Mouse (Mus musculus) kidney, embryonic 16.5 days (tissue): ENCODE results near the gene Siae. TPM values are rescaled to one million over a fixed set of nuclear protein-coding genes. Genes with fewer than 3 reads are reported as not detected.

Source experiments
- ATAC-seq: fragments of 200-750 bp; cut with Nextera tagmentation; 2 replicates; pipeline ENCODE4 v1.8.0; 2017; ENCODE audit warnings: moderate TSS enrichment; ENCODE audit not compliant: low FRiP score, low TSS enrichment
- H3K27ac ChIP-seq: fragments of 300-500 bp; sonication (generic); 2 replicates; pipeline ENCODE4 v1.5.1; 2014; ENCODE audit warnings: low read length
- H3K27me3 ChIP-seq: fragments of 300-500 bp; sonication (generic); 2 replicates; pipeline ENCODE4 v1.6.1; 2014; ENCODE audit warnings: low read length, control low read depth, mixed read lengths; ENCODE audit not compliant: insufficient read depth
- H3K36me3 ChIP-seq: fragments of 300-500 bp; sonication (generic); 2 replicates; pipeline ENCODE4 v1.6.1; 2014; ENCODE audit warnings: low read length, control low read depth, mixed read lengths; ENCODE audit not compliant: insufficient read depth
- H3K4me1 ChIP-seq: fragments of 300-500 bp; sonication (generic); 2 replicates; pipeline ENCODE4 v1.6.1; 2014; ENCODE audit warnings: low read length, control low read depth, mixed read lengths; ENCODE audit not compliant: insufficient read depth
- H3K4me2 ChIP-seq: fragments of 300-500 bp; sonication (generic); replicated peaks from 2 replicates; pipeline ENCODE4 v1.6.1; 2014; ENCODE audit warnings: low read depth, low read length
- H3K4me3 ChIP-seq: fragments of 300-500 bp; sonication (generic); 2 replicates; pipeline ENCODE4 v1.5.1; 2014; ENCODE audit warnings: mild to moderate bottlenecking, low read length
- H3K9ac ChIP-seq: fragments of 300-500 bp; sonication (generic); replicated peaks from 2 replicates; pipeline ENCODE4 v1.6.1; 2014; ENCODE audit warnings: low read length
- H3K9me3 ChIP-seq: fragments of 300-500 bp; sonication (generic); 2 replicates; pipeline ENCODE4 v1.6.1; 2016; ENCODE audit warnings: low read length, control low read depth
- WGBS: fragments of 180-500 bp; shearing (Covaris S2); extraction: QIAGEN DNeasy Blood & Tissue Kit; methylation state at CpG from one replicate; pipeline ENCODE4 v1.1.7; 2014; 5-methylcytosine and 5-hydroxymethylcytosine counted together
- polyA plus RNA-seq: library from polyadenylated mRNA; unstranded; fragments of >200 nt; fragmentation: Nextera tagmentation; extraction: Ambion mirVana; gene quantifications from 2 replicates; pipeline ENCODE4 v1.2.1, GENCODE M21; 2015

Siae gene
- polyA plus RNA-seq, 1 experiment from 2014 or later, result 13.6 TPM

DNA sequence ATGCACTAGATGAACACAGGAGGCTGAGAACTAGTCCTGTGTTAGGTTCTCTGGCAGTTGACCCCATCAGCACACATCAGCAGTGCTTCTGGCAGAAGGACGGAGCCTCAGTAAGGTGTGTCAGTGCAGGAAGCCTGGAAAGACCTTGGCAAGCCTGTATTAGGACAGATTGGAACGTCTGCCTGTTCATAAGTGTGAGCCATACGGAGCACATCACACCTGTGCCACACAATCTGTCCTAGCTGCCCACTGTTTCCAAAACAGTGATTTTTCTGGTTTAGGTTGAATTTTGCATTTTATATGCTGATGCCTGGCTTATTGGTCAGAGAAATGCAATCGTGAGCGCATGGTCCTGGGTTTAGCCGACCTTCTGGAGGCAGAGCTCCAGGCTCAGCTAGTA lies 65.8 kb downstream of the Siae start:
- no peak overlapping the region for H3K9ac ChIP-seq
- no peaks in the 10 kb centered on the region for H3K36me3 ChIP-seq
- no peaks in the 10 kb centered on the region for H3K9me3 ChIP-seq
- 0 out of 2 replicates have a peak, but pooled peaks cover 3% of the 10 kb centered on the region for H3K27me3 ChIP-seq
- no peaks in the 10 kb centered on the region for H3K4me1 ChIP-seq
- H3K27ac ChIP-seq, result no peak overlapping the region
- H3K4me2 ChIP-seq, result no peak overlapping the region
- no peak overlapping the region for H3K4me3 ChIP-seq
- ATAC-seq, result no peak
- WGBS, result 83% methylated on average over 6 of the region's 6 CpGs

DNA sequence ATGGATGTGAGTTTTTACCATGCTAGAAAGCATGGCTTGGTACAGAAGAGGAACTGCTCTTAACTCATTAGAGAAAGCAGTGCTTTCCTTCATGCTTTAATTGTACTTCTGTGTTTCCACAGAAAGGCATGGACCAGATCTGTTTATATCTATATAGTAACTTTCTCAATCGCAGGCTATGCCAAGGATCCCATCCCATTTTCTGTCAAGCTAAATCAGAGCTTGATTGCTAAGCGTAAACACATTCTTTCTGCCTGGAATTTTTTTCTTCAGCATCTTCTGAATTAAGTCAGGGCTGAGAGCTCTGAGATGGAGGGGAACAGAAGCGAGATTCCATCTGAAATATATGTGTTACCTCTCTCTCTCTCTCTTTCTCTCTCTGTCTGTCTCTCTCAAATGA lies 68.5 kb downstream of the Siae start:
- no peaks in the 10 kb centered on the region for H3K4me1 ChIP-seq
- 87% methylated on average over 3 of the region's 3 CpGs for WGBS
- no peaks in the 10 kb centered on the region for H3K9me3 ChIP-seq
- H3K27ac ChIP-seq, result no peak overlapping the region
- no peak overlapping the region for H3K4me3 ChIP-seq
- no peak for ATAC-seq
- no peaks in the 10 kb centered on the region for H3K36me3 ChIP-seq
- 0 out of 2 replicates have a peak, but pooled peaks cover 3% of the 10 kb centered on the region for H3K27me3 ChIP-seq
- H3K9ac ChIP-seq, result no peak overlapping the region
- H3K4me2 ChIP-seq, result no peak overlapping the region

DNA sequence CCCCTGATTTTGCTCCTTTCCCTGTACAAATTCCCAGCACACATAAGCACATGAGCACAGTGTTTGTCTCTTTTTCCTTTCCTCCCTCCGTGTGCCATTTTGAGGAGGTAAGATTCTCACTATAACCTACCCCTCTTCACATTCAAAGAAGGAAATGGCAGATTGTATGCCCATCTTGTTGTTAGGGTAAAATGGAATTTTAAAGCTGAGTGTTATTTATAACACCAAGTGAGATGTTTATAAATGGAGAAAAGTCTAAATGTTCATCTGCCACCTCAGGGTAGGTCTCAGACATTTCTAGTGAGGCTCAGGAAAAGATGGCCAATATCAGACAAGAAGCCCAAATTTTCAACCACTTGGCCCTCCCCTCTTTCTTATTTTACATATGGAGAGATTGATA lies 69.0 kb downstream of the Siae start:
- no peaks in the 10 kb centered on the region for H3K4me1 ChIP-seq
- no peaks in the 10 kb centered on the region for H3K36me3 ChIP-seq
- no peak overlapping the region for H3K27ac ChIP-seq
- no peak overlapping the region for H3K9ac ChIP-seq
- ATAC-seq, result no peak
- no peak overlapping the region for H3K4me3 ChIP-seq
- 0 out of 2 replicates have a peak, but pooled peaks cover 3% of the 10 kb centered on the region for H3K27me3 ChIP-seq
- H3K4me2 ChIP-seq, result no peak overlapping the region
- no peaks in the 10 kb centered on the region for H3K9me3 ChIP-seq
- 94% methylated on average over 1 of the region's 1 CpGs for WGBS

DNA sequence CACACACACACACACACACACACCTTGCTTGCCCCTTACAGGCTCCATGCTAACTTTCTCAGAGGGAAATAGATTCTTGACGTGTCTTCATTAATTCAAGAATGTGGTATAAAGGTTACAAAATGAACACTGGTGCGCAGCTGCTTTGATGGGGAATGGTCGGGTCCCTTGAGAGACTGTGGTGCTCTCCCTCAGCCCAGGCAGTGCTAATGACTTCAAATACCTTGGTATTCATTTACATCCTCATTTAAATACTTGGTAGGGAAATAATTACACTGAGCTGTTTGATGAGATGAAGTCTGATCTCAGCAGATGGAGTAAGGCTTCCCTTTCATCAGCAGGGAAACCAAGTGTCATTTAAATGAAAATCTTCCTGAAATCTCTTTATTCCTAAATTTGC lies 69.6 kb downstream of the Siae start:
- Histone ChIP-seq H3K27me3 (0 out of 2 replicates have a peak, but pooled peaks cover 3% of the 10 kb centered on the region), H3K4me2 (no peak overlapping the region), H3K36me3 (no peaks in the 10 kb centered on the region), H3K27ac (no peak overlapping the region), H3K4me1 (no peaks in the 10 kb centered on the region), H3K9me3 (no peaks in the 10 kb centered on the region), H3K9ac (no peak overlapping the region), H3K4me3 (no peak overlapping the region)
- WGBS, result 40% methylated on average over 3 of the region's 3 CpGs
- no peak for ATAC-seq

DNA sequence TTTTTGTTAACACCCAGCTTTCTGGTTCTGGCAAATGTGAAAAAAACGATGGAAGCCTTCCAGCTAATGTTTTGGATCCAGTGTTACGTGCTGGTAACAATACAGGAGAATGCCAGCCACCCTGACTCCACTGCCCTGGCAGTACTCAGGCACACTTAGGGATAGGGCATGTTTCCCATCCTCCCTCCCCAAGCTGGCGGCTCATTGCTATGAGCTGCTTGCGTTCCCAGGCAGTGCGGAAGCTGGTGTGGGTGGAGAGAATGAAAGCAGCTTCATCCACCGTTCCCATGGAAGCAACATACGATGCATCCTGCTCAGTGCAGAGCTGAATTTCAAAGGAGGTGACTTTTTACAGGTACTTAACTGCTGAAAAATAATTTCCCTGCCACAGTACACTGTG lies 70.1 kb downstream of the Siae start:
- no peaks in the 10 kb centered on the region for H3K9me3 ChIP-seq
- H3K9ac ChIP-seq, result no peak overlapping the region
- no peak overlapping the region for H3K27ac ChIP-seq
- H3K27me3 ChIP-seq, result 0 out of 2 replicates have a peak, but pooled peaks cover 3% of the 10 kb centered on the region
- H3K4me3 ChIP-seq, result no peak overlapping the region
- H3K4me2 ChIP-seq, result no peak overlapping the region
- WGBS, result 33% methylated on average over 7 of the region's 7 CpGs
- no peak for ATAC-seq
- no peaks in the 10 kb centered on the region for H3K4me1 ChIP-seq
- H3K36me3 ChIP-seq, result no peaks in the 10 kb centered on the region

DNA sequence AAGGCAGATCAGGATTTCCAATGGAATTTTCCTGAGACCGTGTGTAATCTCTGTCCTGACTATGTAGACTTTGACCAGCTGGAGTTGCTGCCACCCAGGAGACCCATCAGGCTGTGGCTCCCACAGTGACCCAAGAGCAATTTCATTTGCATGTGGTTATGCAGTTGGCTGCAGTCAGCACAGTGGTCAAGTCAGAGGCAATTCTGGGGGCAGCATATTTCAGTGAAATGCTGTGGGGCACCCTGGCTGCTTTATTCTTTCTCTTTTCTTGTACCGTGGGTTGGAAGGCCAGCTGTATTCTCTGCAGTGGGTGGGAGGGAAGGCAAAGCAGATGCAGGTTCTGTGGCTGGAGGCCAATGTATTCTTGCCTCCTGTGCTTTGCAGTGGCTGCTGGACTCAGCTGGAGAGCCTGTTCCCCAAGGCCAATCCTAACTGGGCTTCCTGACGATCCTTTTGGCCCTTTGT lies 70.6 kb downstream of the Siae start:
- no peak overlapping the region for H3K27ac ChIP-seq
- no peak overlapping the region for H3K4me2 ChIP-seq
- peak; percentile 63; the same call in 1 of the 2 replicates for ATAC-seq
- WGBS, result 15% methylated on average over 3 of the region's 3 CpGs
- H3K9me3 ChIP-seq, result no peaks in the 10 kb centered on the region
- no peak overlapping the region for H3K4me3 ChIP-seq
- no peaks in the 10 kb centered on the region for H3K36me3 ChIP-seq
- H3K27me3 ChIP-seq, result 0 out of 2 replicates have a peak, but pooled peaks cover 3% of the 10 kb centered on the region
- no peaks in the 10 kb centered on the region for H3K4me1 ChIP-seq
- H3K9ac ChIP-seq, result no peak overlapping the region

DNA sequence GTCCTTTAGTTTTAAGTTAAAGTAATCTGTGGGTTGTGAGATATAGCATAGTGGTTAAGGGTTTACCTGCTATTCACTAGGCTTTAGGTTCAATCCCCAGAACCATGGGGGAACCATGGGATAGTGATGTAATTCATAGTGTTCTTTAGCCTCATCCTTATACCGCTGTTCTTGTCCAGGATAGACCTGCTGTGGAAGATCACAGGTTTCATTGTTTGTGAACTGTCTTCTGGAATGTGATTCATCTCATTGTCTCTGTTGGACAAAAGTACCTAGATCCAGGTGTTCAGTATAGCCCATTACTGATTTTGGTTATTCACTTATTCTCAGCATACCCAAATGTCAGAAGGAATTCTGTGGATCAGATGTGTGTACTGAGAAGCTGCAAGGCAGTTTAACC lies 71.8 kb downstream of the Siae start:
- no peaks in the 10 kb centered on the region for H3K4me1 ChIP-seq
- H3K36me3 ChIP-seq, result no peaks in the 10 kb centered on the region
- no peak overlapping the region for H3K27ac ChIP-seq
- H3K9me3 ChIP-seq, result no peaks in the 10 kb centered on the region
- no peak overlapping the region for H3K4me3 ChIP-seq
- WGBS, result 100% methylated on average over 1 of the region's 1 CpGs
- no peaks in the 10 kb centered on the region for H3K27me3 ChIP-seq
- no peak overlapping the region for H3K4me2 ChIP-seq
- ATAC-seq, result no peak
- H3K9ac ChIP-seq, result no peak overlapping the region

DNA sequence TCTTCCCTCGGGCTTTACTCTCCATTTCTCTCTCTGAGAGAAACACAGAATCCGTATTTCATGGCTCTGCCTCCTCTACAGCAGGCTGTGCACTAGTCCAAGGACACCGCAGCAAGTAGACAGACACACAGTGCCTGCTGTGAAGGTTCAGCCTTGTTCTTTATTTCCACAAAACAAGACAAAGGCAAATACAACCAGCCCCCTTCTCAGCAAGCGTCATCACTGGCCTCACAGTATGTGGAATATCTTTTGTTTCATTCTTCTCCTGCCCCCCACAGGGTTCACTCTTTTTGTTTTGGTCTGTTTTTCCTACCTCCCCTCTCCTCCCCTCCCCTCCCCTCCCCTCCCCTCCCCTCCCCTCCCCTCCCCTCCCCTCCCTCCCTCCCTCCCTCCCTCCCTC lies 73.1 kb downstream of the Siae start:
- Histone ChIP-seq H3K36me3 (no peaks in the 10 kb centered on the region), H3K4me2 (no peak overlapping the region), H3K9me3 (no peaks in the 10 kb centered on the region), H3K4me3 (no peak overlapping the region), H3K4me1 (no peaks in the 10 kb centered on the region), H3K27ac (no peak overlapping the region), H3K27me3 (no peaks in the 10 kb centered on the region), H3K9ac (no peak overlapping the region)
- no peak for ATAC-seq
- 83% methylated on average over 4 of the region's 4 CpGs for WGBS

DNA sequence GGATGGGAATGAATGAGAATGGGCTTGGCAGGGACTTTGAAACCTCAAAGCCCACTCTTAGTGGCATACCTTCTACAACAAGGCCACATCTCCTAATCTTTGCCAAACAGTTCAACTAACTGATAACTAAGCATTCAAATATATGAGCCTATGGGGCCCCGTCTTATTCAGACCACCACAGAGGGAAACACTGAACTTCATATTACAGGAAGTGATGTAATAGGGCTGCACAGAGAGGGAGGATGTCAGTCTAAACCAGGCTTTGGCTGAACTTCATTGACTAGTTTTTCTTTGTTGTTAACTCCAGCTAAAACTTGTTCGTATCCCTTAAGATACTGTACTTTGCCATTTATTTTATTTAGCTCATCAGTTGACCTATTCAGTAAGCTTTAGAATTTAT lies 74.4 kb downstream of the Siae start:
- no peak for ATAC-seq
- H3K9me3 ChIP-seq, result no peaks in the 10 kb centered on the region
- H3K4me1 ChIP-seq, result no peaks in the 10 kb centered on the region
- WGBS, result 82% methylated on average over 2 of the region's 2 CpGs
- H3K27me3 ChIP-seq, result no peaks in the 10 kb centered on the region
- H3K4me2 ChIP-seq, result no peak overlapping the region
- no peak overlapping the region for H3K27ac ChIP-seq
- no peak overlapping the region for H3K4me3 ChIP-seq
- no peaks in the 10 kb centered on the region for H3K36me3 ChIP-seq
- H3K9ac ChIP-seq, result no peak overlapping the region

DNA sequence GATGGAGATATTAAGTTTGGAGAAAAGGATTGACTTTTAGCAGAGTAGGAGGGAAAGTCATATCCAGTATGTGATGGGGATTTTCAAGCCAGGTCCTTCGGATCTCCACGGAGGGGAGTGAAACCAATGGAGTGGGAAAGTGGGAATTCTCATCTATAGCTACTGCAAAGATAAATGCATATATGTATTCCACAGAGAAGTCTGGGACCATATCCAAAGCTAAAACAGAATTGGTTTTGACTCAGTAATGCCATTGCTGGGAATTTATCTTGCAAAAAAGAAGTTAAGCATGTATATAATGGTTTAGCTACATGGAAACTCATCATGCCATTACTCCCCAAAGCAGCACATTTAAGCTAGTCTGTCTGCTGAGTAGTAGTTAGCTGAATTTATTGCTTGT lies 76.8 kb downstream of the Siae start:
- ATAC-seq, result no peak
- no peak overlapping the region for H3K27ac ChIP-seq
- no peak overlapping the region for H3K4me2 ChIP-seq
- H3K9me3 ChIP-seq, result no peaks in the 10 kb centered on the region
- H3K27me3 ChIP-seq, result no peaks in the 10 kb centered on the region
- H3K36me3 ChIP-seq, result no peaks in the 10 kb centered on the region
- no peaks in the 10 kb centered on the region for H3K4me1 ChIP-seq
- WGBS, result 88% methylated on average over 2 of the region's 2 CpGs
- H3K4me3 ChIP-seq, result no peak overlapping the region
- H3K9ac ChIP-seq, result no peak overlapping the region
